9 mouse cellular contexts compared by ENCODE assay signal in the genomic region with DNA sequence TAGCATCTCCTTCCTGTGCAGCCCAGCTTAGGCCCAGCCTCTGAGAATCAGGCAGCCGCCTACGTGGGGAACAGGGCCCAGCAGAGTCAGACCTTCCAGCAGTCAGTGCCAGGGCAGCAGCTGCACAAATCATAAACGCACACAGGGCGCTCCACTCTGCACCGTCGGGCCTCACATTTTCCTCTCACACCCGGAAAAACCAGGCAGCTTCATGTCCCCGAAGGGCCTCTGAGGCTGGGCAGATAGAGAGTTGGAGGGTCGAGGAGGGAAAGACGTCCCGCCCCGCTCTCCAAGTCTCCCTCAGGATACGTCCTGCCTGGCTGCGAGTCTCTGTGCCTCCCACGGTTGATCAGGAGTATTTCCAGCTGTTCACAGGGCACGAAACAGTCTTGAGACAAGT. TPM values are rescaled to one million over a fixed set of nuclear protein-coding genes. Genes with fewer than 3 reads are reported as not detected.
DNase-seq lines count a peak whose midpoint lies in the region; ATAC-seq and TF ChIP-seq lines count a peak whose summit lies in the region.
"Had no signal": no experiment of that assay in that cellular context is flagged by ENCODE, and none has a peak within 500 bp of the region (broad histone marks: within the 10 kb centered on the region; RNA-seq: fewer than 3 reads in every experiment).

No protein-coding gene starts in this region.

- H3K4me3 ChIP-seq in E14TG2a.4 (replicated peaks; ENCODE audit: low read length) = peak overlapping the region; percentile 45
- H3K4me3 ChIP-seq in heart, embryonic 10.5 days = no peak overlapping the region
- no peak overlapping the region for H3K4me3 ChIP-seq in limb, embryonic 12.5 days (replicated peaks)
- no peak overlapping the region for H3K4me3 ChIP-seq in midbrain, embryonic 16.5 days (ENCODE audit: low read depth, low read length)

- no peak overlapping the region for H3K4me2 ChIP-seq in limb, embryonic 12.5 days
- no peak overlapping the region for H3K4me2 ChIP-seq in midbrain, embryonic 16.5 days (ENCODE audit: low read length)
- H3K4me2 ChIP-seq: hindbrain, embryonic 14.5 days had no signal

- H3K9ac ChIP-seq in limb, embryonic 12.5 days (replicated peaks) = 0 out of 2 replicates have a peak overlapping the region, but pooled peaks have one; percentile 13
- no peak overlapping the region for H3K9ac ChIP-seq in midbrain, embryonic 16.5 days (ENCODE audit: low read depth, low read length)
- H3K9ac ChIP-seq: hindbrain, embryonic 14.5 days had no signal

- H3K27ac ChIP-seq in heart, embryonic 10.5 days = peak overlapping the region; percentile 37; the same call in 1 of the 2 replicates
- H3K27ac ChIP-seq in limb, embryonic 12.5 days = peak overlapping the region; percentile 62
- H3K27ac ChIP-seq in midbrain, embryonic 16.5 days (ENCODE audit: low read length) = no peak overlapping the region
- H3K27ac ChIP-seq: hindbrain, embryonic 14.5 days had no signal

- peak; percentile 98 for DNase-seq in heart, adult 11 months
- DNase-seq in heart, adult 8-10 months (ENCODE audit: low spot score) = no peak
- DNase-seq in heart, embryonic 10.5 days (ENCODE audit: low spot score) = peak; percentile 74
- DNase-seq in right cerebral cortex, postnatal 4 days = no peak
- no peak for DNase-seq in thymus, postnatal 0 days (ENCODE audit: low spot score)

- no peak for ATAC-seq in limb, embryonic 12.5 days (ENCODE audit: insufficient number of reproducible peaks, insufficient read depth, low FRiP score, low TSS enrichment, low read depth)
- ATAC-seq in midbrain, embryonic 16.5 days = no peak

- WGBS in heart, embryonic 10.5 days = 64% methylated on average over 16 of the region's 16 CpGs
- WGBS in limb, embryonic 12.5 days = 72% methylated on average over 16 of the region's 16 CpGs
- WGBS in midbrain, embryonic 16.5 days = 78% methylated on average over 16 of the region's 16 CpGs

- H3K36me3 ChIP-seq in E14TG2a.4 (ENCODE audit: insufficient read depth, low read length) = peaks cover 84% of the 10 kb centered on the region
- peaks cover 51% of the 10 kb centered on the region for H3K36me3 ChIP-seq in heart, embryonic 10.5 days
- peaks cover 20% of the 10 kb centered on the region; the same call in 1 of the 2 replicates for H3K36me3 ChIP-seq in limb, embryonic 12.5 days
- H3K36me3 ChIP-seq in midbrain, embryonic 16.5 days (ENCODE audit: control insufficient read depth, insufficient read depth, low read length) = no peaks in the 10 kb centered on the region

- peaks cover 77% of the 10 kb centered on the region for H3K4me1 ChIP-seq in E14TG2a.4 (replicated peaks; ENCODE audit: low read depth, low read length)
- peaks cover 69% of the 10 kb centered on the region for H3K4me1 ChIP-seq in heart, embryonic 10.5 days
- peaks cover 16% of the 10 kb centered on the region for H3K4me1 ChIP-seq in limb, embryonic 12.5 days (replicated peaks)
- H3K4me1 ChIP-seq in midbrain, embryonic 16.5 days (ENCODE audit: control insufficient read depth, insufficient read depth, low read length) = no peaks in the 10 kb centered on the region

- no peak for TF ChIP-seq CTCF in E14TG2a.4 (conservative IDR thresholded peaks at IDR 0.05; ENCODE audit: low read length)

- H3K9me3 ChIP-seq in E14TG2a.4 (ENCODE audit: low read length) = no peaks in the 10 kb centered on the region
- no peaks in the 10 kb centered on the region for H3K9me3 ChIP-seq in heart, embryonic 10.5 days
- no peaks in the 10 kb centered on the region for H3K9me3 ChIP-seq in limb, embryonic 12.5 days
- no peaks in the 10 kb centered on the region for H3K9me3 ChIP-seq in midbrain, embryonic 16.5 days (replicated peaks; ENCODE audit: control insufficient read depth, low read length, poor library complexity, severe bottlenecking)

- H3K27me3 ChIP-seq in E14TG2a.4 (ENCODE audit: insufficient read depth, low read length) = no peaks in the 10 kb centered on the region
- H3K27me3 ChIP-seq in heart, embryonic 10.5 days (ENCODE audit: insufficient read depth, poor library complexity, severe bottlenecking) = no peaks in the 10 kb centered on the region
- no peaks in the 10 kb centered on the region for H3K27me3 ChIP-seq in limb, embryonic 12.5 days
- H3K27me3 ChIP-seq in midbrain, embryonic 16.5 days (ENCODE audit: control insufficient read depth, insufficient read depth, low read depth, low read length) = no peaks in the 10 kb centered on the region

RNA-seq across cellular contexts. Expression of a gene that starts 35.6 kb away (rescaled TPM):
- 10 to 100 TPM in 1 of 4 experiments, 1 to 10 TPM in 3; 5.0 to 12.4 (median 7.7) TPM for total RNA-seq in heart, adult 8-10 months (2022)
- polyA plus RNA-seq in heart, embryonic 10.5 days (2016; fragmentation: Nextera tagmentation; extraction: Ambion mirVana) = 40.5 and 45.9 TPM in 2 replicates
- polyA plus RNA-seq in limb, embryonic 12.5 days (2016; fragmentation: Nextera tagmentation; extraction: Ambion mirVana) = 79.5 and 80.5 TPM in 2 replicates
- polyA plus RNA-seq in thymus, postnatal 0 days (2015; fragmentation: Nextera tagmentation; extraction: Ambion mirVana) = 72.9 and 75.3 TPM in 2 replicates
- 83.6 and 85.1 TPM in 2 replicates for polyA plus RNA-seq in midbrain, embryonic 16.5 days (2015; fragmentation: Nextera tagmentation; extraction: Ambion mirVana)

RNA-seq across cellular contexts. Expression of a gene that starts 35.7 kb away (rescaled TPM):
- total RNA-seq in heart, adult 8-10 months (2022) = 10 to 100 TPM; 38.4 to 68.1 (median 57.1) TPM
- 37.1 and 38.8 TPM in 2 replicates for polyA plus RNA-seq in heart, embryonic 10.5 days (2016; fragmentation: Nextera tagmentation; extraction: Ambion mirVana)
- polyA plus RNA-seq in limb, embryonic 12.5 days (2016; fragmentation: Nextera tagmentation; extraction: Ambion mirVana) = 45.8 and 46.4 TPM in 2 replicates
- 98.0 and 108 TPM in 2 replicates for polyA plus RNA-seq in thymus, postnatal 0 days (2015; fragmentation: Nextera tagmentation; extraction: Ambion mirVana)
- 35.0 and 36.4 TPM in 2 replicates for polyA plus RNA-seq in midbrain, embryonic 16.5 days (2015; fragmentation: Nextera tagmentation; extraction: Ambion mirVana)

RNA-seq across cellular contexts. Expression of a gene that starts 39.6 kb away (rescaled TPM):
- 10 to 100 TPM; 13.2 to 17.4 (median 13.7) TPM for total RNA-seq in heart, adult 8-10 months (2022)
- 23.7 and 29.3 TPM in 2 replicates for polyA plus RNA-seq in heart, embryonic 10.5 days (2016; fragmentation: Nextera tagmentation; extraction: Ambion mirVana)
- polyA plus RNA-seq in limb, embryonic 12.5 days (2016; fragmentation: Nextera tagmentation; extraction: Ambion mirVana) = 11.9 and 13.9 TPM in 2 replicates
- polyA plus RNA-seq in thymus, postnatal 0 days (2015; fragmentation: Nextera tagmentation; extraction: Ambion mirVana) = 5.2 and 6.9 TPM in 2 replicates
- polyA plus RNA-seq in midbrain, embryonic 16.5 days (2015; fragmentation: Nextera tagmentation; extraction: Ambion mirVana) = 1.8 and 2.0 TPM in 2 replicates

RNA-seq across cellular contexts. Expression of a gene that starts 51.0 kb away (rescaled TPM):
- total RNA-seq in heart, adult 8-10 months (2022) = 10 to 100 TPM in 2 of 4 experiments, 1 to 10 TPM in 2; 2.7 to 14.4 (median 8.2) TPM
- 2.3 and 6.6 TPM in 2 replicates for polyA plus RNA-seq in heart, embryonic 10.5 days (2016; fragmentation: Nextera tagmentation; extraction: Ambion mirVana)
- 0.16 and 0.38 TPM in 2 replicates for polyA plus RNA-seq in limb, embryonic 12.5 days (2016; fragmentation: Nextera tagmentation; extraction: Ambion mirVana)
- 37.5 TPM in 2 replicates for polyA plus RNA-seq in thymus, postnatal 0 days (2015; fragmentation: Nextera tagmentation; extraction: Ambion mirVana)
- not detected in 2 replicates for polyA plus RNA-seq in midbrain, embryonic 16.5 days (2015; fragmentation: Nextera tagmentation; extraction: Ambion mirVana)
- polyA plus RNA-seq: hindbrain, embryonic 14.5 days had no signal

RNA-seq across cellular contexts. Expression of a gene that starts 56.3 kb away (rescaled TPM):
- 1 to 10 TPM; 1.9 to 2.4 (median 2.2) TPM for total RNA-seq in heart, adult 8-10 months (2022)
- polyA plus RNA-seq in heart, embryonic 10.5 days (2016; fragmentation: Nextera tagmentation; extraction: Ambion mirVana) = 47.6 TPM in 2 replicates
- 52.3 and 52.7 TPM in 2 replicates for polyA plus RNA-seq in limb, embryonic 12.5 days (2016; fragmentation: Nextera tagmentation; extraction: Ambion mirVana)
- 50.6 and 51.1 TPM in 2 replicates for polyA plus RNA-seq in thymus, postnatal 0 days (2015; fragmentation: Nextera tagmentation; extraction: Ambion mirVana)
- polyA plus RNA-seq in midbrain, embryonic 16.5 days (2015; fragmentation: Nextera tagmentation; extraction: Ambion mirVana) = 5.7 and 6.2 TPM in 2 replicates

Comparison
In these comparisons a context has a peak if more than half of its experiments do, and no peak if none do; other contexts are left out.
1. DNase-seq: peak in heart, adult 11 months (single experiment) and heart, embryonic 10.5 days (single experiment); none in heart, adult 8-10 months (single experiment), right cerebral cortex, postnatal 4 days (single experiment) and thymus, postnatal 0 days (single experiment).